Mouse (Mus musculus) spleen, postnatal 36 days (tissue): ENCODE measurements around the gene Zcchc14.
A peak's percentile ranks its signal among the peaks of the same experiment; 100 is the strongest.

Source experiments
- DNase-seq, 2 experiments: peaks; one replicate each; pipeline ENCODE4 v3.0.0; 2022; ENCODE audit warnings: low spot score in 2 of 2, mixed read lengths in 1 of 2

Gene Zcchc14

GRCm38 (mm10) chr8:121585159-121585825, 67.4 kb downstream of the Zcchc14 start:
- DNase-seq = peak; percentile 99

GRCm38 (mm10) chr8:121584730-121585129, 68.0 kb downstream of the Zcchc14 start:
- no peak for DNase-seq

- no peak for DNase-seq
Measured at GRCm38 (mm10) chr8:121583653-121584052, 69.0 kb downstream of the Zcchc14 start.

- DNase-seq = no peak
Measured at GRCm38 (mm10) chr8:121580465-121580864, 72.2 kb downstream of the Zcchc14 start.

- DNase-seq = peak; percentile 92
Measured at GRCm38 (mm10) chr8:121578676-121579451, 73.8 kb downstream of the Zcchc14 start, which contains the start of gene Fbxo31. Fbxo31 (minus strand) TSS chr8:121578806.

GRCm38 (mm10) chr8:121577751-121578675, 74.7 kb downstream of the Zcchc14 start:
- DNase-seq = peak in 1 of 2 experiments; percentile 42

GRCm38 (mm10) chr8:121575661-121576060, 77.0 kb downstream of the Zcchc14 start:
- no peak for DNase-seq

GRCm38 (mm10) chr8:121573275-121573674, 79.4 kb downstream of the Zcchc14 start:
- DNase-seq = peak; percentile 25 to 56

- no peak for DNase-seq
Measured at GRCm38 (mm10) chr8:121572121-121572520, 80.6 kb downstream of the Zcchc14 start.

GRCm38 (mm10) chr8:121570801-121571200, 81.9 kb downstream of the Zcchc14 start:
- no peak for DNase-seq

GRCm38 (mm10) chr8:121570335-121570734, 82.4 kb downstream of the Zcchc14 start:
- DNase-seq = no peak

- DNase-seq = no peak
Measured at GRCm38 (mm10) chr8:121568321-121568720, 84.4 kb downstream of the Zcchc14 start.

- DNase-seq = no peak
Measured at GRCm38 (mm10) chr8:121563701-121564100, 89.0 kb downstream of the Zcchc14 start.

GRCm38 (mm10) chr8:121562941-121563351, 89.8 kb downstream of the Zcchc14 start:
- DNase-seq = no peak

- DNase-seq = no peak
Measured at GRCm38 (mm10) chr8:121561636-121562345, 90.9 kb downstream of the Zcchc14 start.

- DNase-seq = no peak
Measured at GRCm38 (mm10) chr8:121560432-121561100, 92.1 kb downstream of the Zcchc14 start.

GRCm38 (mm10) chr8:121559801-121560200, 92.9 kb downstream of the Zcchc14 start:
- no peak for DNase-seq

- DNase-seq = no peak
Measured at GRCm38 (mm10) chr8:121558538-121558937, 94.2 kb downstream of the Zcchc14 start.

- no peak for DNase-seq
Measured at GRCm38 (mm10) chr8:121557746-121558145, 95.0 kb downstream of the Zcchc14 start.

GRCm38 (mm10) chr8:121553831-121554475, 98.7 kb downstream of the Zcchc14 start:
- no peak for DNase-seq
